Mouse (Mus musculus): ENCODE data around the gene Zfp3.

DNA sequence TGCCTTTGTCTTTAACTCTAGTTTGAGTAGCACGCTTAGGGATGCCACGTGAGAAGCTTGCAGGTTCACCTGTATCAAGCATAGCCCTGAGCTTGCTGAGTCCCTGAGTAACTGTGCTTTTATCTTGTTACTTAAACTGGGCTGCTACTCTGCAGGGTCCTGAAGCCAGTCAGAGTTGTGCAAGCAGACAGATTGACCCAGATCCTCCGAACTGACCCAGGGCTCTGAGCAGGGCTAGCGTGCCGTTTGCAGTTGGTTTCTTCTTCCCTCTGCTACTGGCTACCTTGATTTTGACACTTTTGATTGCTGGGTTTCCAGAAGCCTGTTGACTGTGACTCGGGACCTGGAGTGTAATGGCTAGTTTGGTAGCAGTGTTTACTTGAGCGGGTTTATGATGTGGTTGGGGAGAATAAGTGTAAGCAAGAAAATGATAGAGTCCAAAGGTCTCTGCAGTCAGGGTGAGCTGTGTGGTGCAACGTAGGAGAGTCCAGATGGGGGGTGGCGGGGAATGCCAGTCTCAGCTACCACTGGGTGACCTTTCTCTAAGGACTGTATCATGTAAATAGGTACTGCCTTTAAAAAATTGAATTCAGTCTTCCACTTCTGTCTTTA lies 33.5 kb upstream of the Zfp3 start:
- TF ChIP-seq CTCF (conservative IDR thresholded peaks at IDR 0.05; ENCODE audit: insufficient read depth, insufficient read length, low read depth, low read length), result no peak
- no peak for TF ChIP-seq POLR2A (IDR thresholded peaks at IDR 0.05; ENCODE audit: low read depth, low read length)
